Mouse (Mus musculus) kidney, adult 8-10 months (tissue): Measurements from ENCODE around the gene E130114P18Rik.

ENCODE experiments used
- DNase-seq, 2 experiments: peaks; one replicate each; pipeline ENCODE4 v3.0.0; 2022

The E130114P18Rik gene

GRCm38 (mm10) chr4:97640385-97640784 lies 137.5 kb downstream of the E130114P18Rik start:
- DNase-seq = no peak

- DNase-seq = no peak
Observed at GRCm38 (mm10) chr4:97636569-97636968, 141.3 kb downstream of the E130114P18Rik start.

DNA sequence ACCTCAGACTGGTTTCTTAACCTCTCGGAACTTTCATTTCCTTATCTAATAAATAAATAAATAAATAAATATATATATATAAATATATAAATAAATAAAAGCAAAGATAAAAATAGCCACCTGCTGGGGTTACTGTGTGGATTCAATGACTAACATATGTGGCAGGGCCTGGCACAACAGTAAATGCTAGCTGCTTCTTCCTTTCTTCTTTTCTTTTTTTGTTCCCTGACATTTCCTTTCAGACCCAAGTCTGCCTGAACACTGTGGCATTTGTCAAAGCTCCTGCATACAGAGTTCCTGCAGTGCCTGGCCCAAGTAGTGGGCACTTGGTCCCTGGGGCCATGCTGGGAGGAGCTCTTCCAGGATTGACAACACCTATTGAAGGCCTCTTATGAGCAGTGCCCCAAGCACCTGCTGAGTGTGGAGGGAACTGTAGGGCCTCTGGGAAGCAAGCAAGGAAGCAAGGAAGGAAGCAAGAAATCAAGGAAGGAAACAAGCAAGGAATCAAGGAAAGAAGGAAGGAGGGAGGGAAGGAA lies 142.1 kb downstream of the E130114P18Rik start:
- no peak for DNase-seq

DNA sequence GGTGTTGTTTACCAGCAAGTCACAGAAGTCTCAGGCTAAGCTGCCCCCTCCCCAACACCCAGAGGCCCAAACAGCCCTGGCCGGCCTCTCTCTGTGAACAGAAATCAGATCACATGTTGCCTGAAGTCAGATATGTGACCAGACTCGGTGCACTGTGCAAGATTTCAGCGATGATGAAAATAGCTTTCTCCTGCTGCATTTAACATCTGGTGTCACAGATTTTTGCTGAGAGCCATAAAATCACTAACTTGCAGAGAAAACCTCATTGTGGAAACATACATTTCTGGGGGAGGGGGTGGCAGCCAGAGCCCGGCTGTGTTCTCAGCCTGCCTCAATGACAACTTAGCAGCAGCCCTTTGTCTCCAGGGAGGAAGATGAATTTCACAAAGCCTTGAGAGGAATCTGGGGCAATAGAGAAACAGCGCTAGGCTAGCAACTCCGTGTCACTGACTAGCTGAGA lies 142.6 kb downstream of the E130114P18Rik start:
- DNase-seq = no peak

GRCm38 (mm10) chr4:97628881-97629605 lies 148.8 kb downstream of the E130114P18Rik start:
- no peak for DNase-seq

DNA sequence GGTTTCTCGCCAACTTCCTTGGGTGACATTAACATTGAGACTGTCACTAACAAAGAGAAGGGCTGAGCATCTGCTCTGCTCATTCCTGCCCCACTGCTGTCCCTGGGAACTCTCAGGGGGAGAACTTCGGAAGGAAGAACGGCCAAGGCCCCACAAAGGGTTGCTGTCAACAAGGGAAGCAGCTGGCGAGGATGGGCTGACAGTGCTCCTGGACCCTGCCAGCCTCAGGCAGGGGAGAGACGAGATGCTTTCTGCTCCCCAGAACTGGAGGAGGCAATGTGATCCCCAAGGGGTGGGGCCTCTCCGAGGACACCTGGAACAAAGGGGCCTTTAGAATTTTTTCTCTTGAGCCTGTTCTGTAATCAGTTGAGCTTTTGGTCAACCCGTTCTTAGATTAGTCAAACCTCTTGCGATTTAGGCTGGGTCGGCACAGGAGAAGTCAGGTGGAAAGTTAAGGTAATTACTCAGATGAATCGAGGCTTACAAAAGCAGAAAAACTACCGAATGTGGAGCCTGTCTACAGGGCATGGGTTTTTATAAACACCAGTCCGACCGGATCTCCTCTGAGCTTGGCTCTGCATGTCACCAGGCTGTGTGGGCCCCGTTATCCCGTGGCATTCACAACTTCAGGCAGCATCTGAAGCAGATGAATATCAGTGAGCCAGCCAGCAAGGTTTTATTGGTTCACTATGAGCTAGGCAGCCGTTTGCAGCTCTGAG lies 151.7 kb downstream of the E130114P18Rik start:
- DNase-seq = no peak

- DNase-seq = peak in 1 of 2 experiments; percentile 23
Observed at GRCm38 (mm10) chr4:97623165-97623564, 154.7 kb downstream of the E130114P18Rik start.

- no peak for DNase-seq
Observed at GRCm38 (mm10) chr4:97621731-97622130, 156.1 kb downstream of the E130114P18Rik start.

DNA sequence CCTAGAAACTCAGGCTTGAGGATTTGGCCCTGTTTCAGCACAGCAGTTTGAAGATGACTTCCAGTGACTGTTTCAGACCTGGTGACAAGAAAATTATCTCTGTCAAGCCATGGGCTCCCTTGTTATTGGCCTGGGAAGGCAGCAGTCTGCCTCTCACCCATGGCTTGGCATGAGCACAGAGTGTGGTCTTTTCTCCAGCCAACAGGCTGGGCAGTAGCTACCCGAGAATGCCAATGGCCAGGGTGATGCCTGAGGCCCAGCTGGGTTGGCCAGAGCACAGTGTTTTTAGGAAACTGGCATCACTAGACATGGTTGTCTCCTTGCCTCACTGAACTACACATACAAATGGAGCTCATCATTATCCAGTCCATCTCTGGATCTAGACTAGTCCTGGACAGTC lies 157.5 kb downstream of the E130114P18Rik start:
- DNase-seq = no peak

DNA sequence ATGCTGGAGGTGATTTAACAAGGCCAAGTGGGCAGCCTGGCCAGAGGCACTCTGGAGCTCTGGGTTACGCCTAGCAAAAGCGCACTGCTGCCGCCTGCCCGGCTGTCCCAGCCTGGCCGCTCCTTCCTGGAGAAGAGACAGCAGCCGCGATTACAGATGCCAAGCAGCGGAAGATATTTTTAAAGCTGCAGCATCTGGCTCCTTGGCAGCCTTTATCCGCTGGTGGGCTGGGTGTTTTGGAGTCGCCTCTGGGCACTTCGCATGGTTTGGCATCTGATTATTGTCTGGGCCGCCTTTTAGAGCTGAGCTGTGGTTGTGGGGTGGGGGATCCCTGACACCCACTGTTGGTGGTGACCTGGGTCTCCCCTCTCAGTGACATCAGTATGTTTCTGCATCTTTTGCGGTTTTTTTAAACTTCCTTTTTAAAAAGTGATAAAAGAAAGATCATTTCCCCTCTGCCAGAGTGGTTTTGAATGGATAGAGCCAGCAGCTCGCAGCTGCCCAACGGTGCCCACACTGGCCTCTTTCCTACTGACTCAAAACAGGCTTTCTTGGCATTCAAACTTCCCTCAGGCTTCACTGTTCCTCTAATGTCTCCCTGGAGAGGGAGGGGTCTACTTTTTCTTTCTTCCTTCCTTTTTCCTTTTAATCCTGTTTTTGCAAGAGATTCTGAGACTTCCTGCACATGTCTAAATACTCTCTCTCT lies 159.1 kb downstream of the E130114P18Rik start:
- DNase-seq = no peak

DNA sequence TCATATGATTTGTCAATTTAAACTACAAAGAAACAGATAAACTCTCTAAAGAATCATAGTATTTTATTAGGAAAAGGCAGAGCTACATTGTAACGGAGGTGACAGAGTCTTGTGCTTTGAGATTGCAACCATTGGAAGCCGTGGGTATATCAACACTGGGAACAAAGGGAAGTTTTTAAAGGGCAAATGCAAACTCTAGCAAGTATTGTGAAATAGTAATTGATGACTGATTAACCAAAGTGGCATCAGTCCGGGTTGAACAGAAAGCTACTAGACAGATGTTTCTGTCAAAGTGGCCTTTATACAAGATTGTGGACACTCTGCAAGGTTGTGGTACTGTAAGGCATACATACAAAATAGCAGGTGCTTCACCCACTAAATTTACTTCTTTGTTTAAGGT lies 162.8 kb downstream of the E130114P18Rik start:
- no peak for DNase-seq

- no peak for DNase-seq
Observed at GRCm38 (mm10) chr4:97611251-97611847, 166.5 kb downstream of the E130114P18Rik start.

- DNase-seq = no peak
Observed at GRCm38 (mm10) chr4:97609831-97610727, 167.8 kb downstream of the E130114P18Rik start.

DNA sequence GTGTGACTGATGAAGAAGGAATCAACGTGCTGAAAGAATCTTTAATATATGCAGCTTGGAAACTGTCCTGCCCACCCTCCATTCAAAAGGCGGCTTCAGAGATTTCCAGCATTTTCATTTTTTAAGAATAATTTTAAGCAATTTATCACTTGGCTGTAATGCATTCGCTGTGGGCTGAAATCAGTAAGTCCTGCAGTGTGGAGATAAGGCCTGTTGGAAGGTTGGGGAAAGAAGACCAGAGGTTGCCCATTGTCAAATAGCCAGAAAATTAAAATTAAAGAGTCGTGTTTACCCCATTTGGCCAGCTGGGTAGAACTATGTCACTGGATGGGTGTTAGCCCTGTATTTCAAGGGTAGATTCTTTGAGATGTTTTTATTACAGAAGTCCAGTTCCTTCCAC lies 168.5 kb downstream of the E130114P18Rik start:
- no peak for DNase-seq

- DNase-seq = no peak
Observed at GRCm38 (mm10) chr4:97608728-97609127, 169.2 kb downstream of the E130114P18Rik start.

- no peak for DNase-seq
Observed at GRCm38 (mm10) chr4:97608134-97608533, 169.7 kb downstream of the E130114P18Rik start.

GRCm38 (mm10) chr4:97607169-97607568 lies 170.7 kb downstream of the E130114P18Rik start:
- DNase-seq = no peak

GRCm38 (mm10) chr4:97606524-97606923 lies 171.4 kb downstream of the E130114P18Rik start:
- no peak for DNase-seq

- no peak for DNase-seq
Observed at GRCm38 (mm10) chr4:97602579-97602978, 175.3 kb downstream of the E130114P18Rik start.

DNA sequence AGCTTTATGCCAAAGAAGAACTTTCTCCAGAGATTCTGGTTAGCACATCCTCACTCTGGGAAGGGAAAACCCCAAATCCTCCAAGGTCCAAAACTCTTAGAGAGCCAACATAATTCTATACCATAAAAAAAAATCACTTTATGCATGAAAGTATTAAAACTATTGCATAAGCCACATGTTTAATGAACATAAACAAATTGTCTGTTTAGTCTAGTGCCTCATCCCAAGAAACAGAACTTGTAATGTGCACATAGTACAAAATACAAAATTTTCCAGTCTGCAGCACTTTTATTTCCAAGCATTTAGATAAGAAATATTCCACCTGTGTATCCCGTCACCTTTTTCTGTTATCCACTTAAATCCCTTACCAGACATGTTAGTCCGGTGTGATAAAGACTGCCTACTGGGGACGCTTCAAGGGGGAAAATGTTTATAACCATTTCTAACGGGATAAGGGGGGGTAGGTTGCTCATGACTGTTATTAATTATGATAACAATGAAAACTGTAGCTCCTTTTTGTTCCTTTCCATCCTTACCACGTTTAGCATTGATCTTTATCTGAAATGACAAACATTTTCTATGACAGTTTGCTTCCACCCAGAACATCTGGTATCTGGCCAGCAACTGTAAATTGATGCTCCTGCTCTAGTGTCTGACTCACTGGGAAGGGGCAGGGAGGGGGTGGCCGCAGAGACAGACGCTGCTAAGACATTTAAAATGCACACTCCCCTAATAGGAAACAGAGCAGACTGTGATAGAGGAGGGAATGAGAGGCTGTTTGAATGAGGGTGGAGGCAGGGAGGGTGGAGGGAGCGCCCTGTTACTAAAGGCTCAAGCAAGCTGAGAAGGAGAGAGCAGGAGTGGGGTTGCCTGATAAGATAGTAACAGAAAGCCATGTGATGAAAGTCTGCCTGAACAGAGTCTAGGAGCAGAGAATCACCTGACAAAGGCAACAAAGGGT lies 176.7 kb downstream of the E130114P18Rik start:
- DNase-seq = no peak

GRCm38 (mm10) chr4:97597443-97597842 lies 180.4 kb downstream of the E130114P18Rik start:
- no peak for DNase-seq
